8 mouse cellular contexts compared by ENCODE assay signal in genomic region chr9:44485516-44486161, GRCm38 (mm10). TPM values are rescaled to one million over a fixed set of nuclear protein-coding genes. Genes with fewer than 3 reads are reported as not detected.
DNase-seq lines count a peak whose midpoint lies in the region; ATAC-seq lines count a peak whose summit lies in the region.
"Had no signal": no experiment of that assay in that cellular context is flagged by ENCODE, and none has a peak within 500 bp of the region (broad histone marks: within the 10 kb centered on the region; RNA-seq: fewer than 3 reads in every experiment).

No protein-coding gene starts in this region.

- peak overlapping the region; percentile 88 for H3K4me2 ChIP-seq in forebrain, embryonic 16.5 days (ENCODE audit: low read length)
- peak overlapping the region; percentile 81 for H3K4me2 ChIP-seq in lung, embryonic 15.5 days

- H3K27ac ChIP-seq in forebrain, embryonic 16.5 days (ENCODE audit: low read length): no peak overlapping the region
- peak overlapping the region; percentile 95 for H3K27ac ChIP-seq in lung, embryonic 15.5 days

- DNase-seq in urinary bladder, adult 18-20 months (ENCODE audit: low spot score in 2 of 2): peak; percentile 55 to 68
- DNase-seq in urinary bladder, postnatal 4 days (ENCODE audit: low spot score in 2 of 2): no peak
- peak; percentile 68 for DNase-seq in kidney, adult 18-20 months
- DNase-seq in right cerebral cortex, adult 18-20 months: no peak
- no peak for DNase-seq in layer of hippocampus, postnatal 36 days

- H3K36me3 ChIP-seq in forebrain, embryonic 16.5 days (ENCODE audit: control insufficient read depth, insufficient read depth): no peaks in the 10 kb centered on the region
- no peaks in the 10 kb centered on the region for H3K36me3 ChIP-seq in lung, embryonic 15.5 days

- peak overlapping the region; percentile 73 for H3K4me3 ChIP-seq in forebrain, embryonic 16.5 days (replicated peaks; ENCODE audit: low read length)
- H3K4me3 ChIP-seq in lung, embryonic 15.5 days: peak overlapping the region; percentile 96

- 27% methylated on average over 14 of the region's 14 CpGs for WGBS in forebrain, embryonic 16.5 days
- 16% methylated on average over 14 of the region's 14 CpGs for WGBS in lung, embryonic 15.5 days

- no peaks in the 10 kb centered on the region for H3K9me3 ChIP-seq in forebrain, embryonic 16.5 days (ENCODE audit: control insufficient read depth, low read length)
- no peaks in the 10 kb centered on the region for H3K9me3 ChIP-seq in lung, embryonic 15.5 days

- no peaks in the 10 kb centered on the region for H3K27me3 ChIP-seq in forebrain, embryonic 16.5 days (replicated peaks; ENCODE audit: control insufficient read depth, insufficient read depth, low read length)
- no peaks in the 10 kb centered on the region for H3K27me3 ChIP-seq in lung, embryonic 15.5 days

- no peak for ATAC-seq in forebrain, embryonic 16.5 days
- no peak for ATAC-seq in lung, embryonic 15.5 days (ENCODE audit: borderline replicate concordance, extremely low read depth, low FRiP score, low TSS enrichment)

- peaks cover 77% of the 10 kb centered on the region for H3K4me1 ChIP-seq in forebrain, embryonic 16.5 days (replicated peaks; ENCODE audit: control insufficient read depth, insufficient read depth, low read length)
- peaks cover 72% of the 10 kb centered on the region for H3K4me1 ChIP-seq in lung, embryonic 15.5 days

- peak overlapping the region; percentile 43 for H3K9ac ChIP-seq in forebrain, embryonic 16.5 days (replicated peaks; ENCODE audit: low read depth, low read length)
- H3K9ac ChIP-seq in lung, embryonic 15.5 days: peak overlapping the region; percentile 99

RNA-seq across cellular contexts. Expression of gene Bcl9l, which starts 3.0 kb away (rescaled TPM):
- 13.8 and 15.0 TPM in 2 replicates for polyA plus RNA-seq in forebrain, embryonic 16.5 days (2015; fragmentation: Nextera tagmentation; extraction: Ambion mirVana)
- polyA plus RNA-seq in lung, embryonic 15.5 days (2015; fragmentation: Nextera tagmentation; extraction: Ambion mirVana): 17.1 and 17.3 TPM in 2 replicates
- total RNA-seq in layer of hippocampus, postnatal 36 days (2021): 10 to 100 TPM; 70.9 to 75.7 TPM

RNA-seq across cellular contexts. Expression of gene Upk2, which starts 30.9 kb away (rescaled TPM):
- polyA plus RNA-seq in forebrain, embryonic 16.5 days (2015; fragmentation: Nextera tagmentation; extraction: Ambion mirVana): not detected in 2 replicates
- polyA plus RNA-seq in lung, embryonic 15.5 days (2015; fragmentation: Nextera tagmentation; extraction: Ambion mirVana): 1.3 and 1.5 TPM in 2 replicates
- not detected for total RNA-seq in layer of hippocampus, postnatal 36 days (2021)
- total RNA-seq: adrenal gland, adult 18-20 months had no signal

RNA-seq across cellular contexts. Expression of gene Foxr1, which starts 44.7 kb away (rescaled TPM):
- polyA plus RNA-seq in forebrain, embryonic 16.5 days (2015; fragmentation: Nextera tagmentation; extraction: Ambion mirVana): not detected in 2 replicates
- not detected in 2 replicates for polyA plus RNA-seq in lung, embryonic 15.5 days (2015; fragmentation: Nextera tagmentation; extraction: Ambion mirVana)
- not detected for total RNA-seq in layer of hippocampus, postnatal 36 days (2021)
- total RNA-seq: adrenal gland, adult 18-20 months had no signal

Comparison
In these comparisons a context has a peak if more than half of its experiments do, and no peak if none do; other contexts are left out.
1. DNase-seq: peak in urinary bladder, adult 18-20 months (2 of 2) and kidney, adult 18-20 months (single experiment); none in urinary bladder, postnatal 4 days (0 of 2), right cerebral cortex, adult 18-20 months (single experiment) and layer of hippocampus, postnatal 36 days (0 of 2).